Comparison of ENCODE assay signal across 8 mouse cellular contexts in the genomic region with DNA sequence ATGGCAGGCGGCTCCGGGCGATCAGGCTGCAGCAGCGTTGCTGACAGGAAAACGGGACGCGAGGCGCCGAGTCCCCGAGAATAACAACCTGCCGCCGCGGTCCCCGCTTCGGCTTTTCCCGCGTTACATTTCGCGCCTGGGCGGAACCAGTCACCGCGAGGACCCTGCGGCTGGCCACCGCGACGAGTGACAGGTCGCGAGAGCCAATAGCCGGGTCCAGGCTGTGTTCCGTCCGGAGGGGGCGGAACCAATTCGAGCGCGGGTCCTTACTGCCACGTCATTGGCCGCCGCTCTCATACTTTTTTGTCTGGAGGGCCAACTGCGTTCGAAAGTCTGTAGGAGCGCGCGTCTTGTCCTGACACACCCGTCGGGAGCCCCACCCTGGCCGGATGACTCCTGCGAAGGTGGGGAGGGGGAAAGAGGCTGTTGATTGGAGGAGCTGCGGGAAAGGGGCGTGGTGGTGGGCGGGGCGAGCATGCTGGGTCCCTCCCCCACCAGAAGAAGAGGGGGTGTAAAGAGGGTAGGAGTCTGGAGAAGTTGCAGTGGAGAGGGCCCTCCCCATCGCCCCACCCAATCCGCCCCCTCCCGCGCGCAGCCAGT. TPM values are rescaled to one million over a fixed set of nuclear protein-coding genes. Genes with fewer than 3 reads are reported as not detected.
DNase-seq lines count a peak whose midpoint lies in the region; ATAC-seq and TF ChIP-seq lines count a peak whose summit lies in the region.

A gene (minus strand): TSS at position 120 of the 600 bp plus-strand sequence.

- H3K4me2 ChIP-seq in forebrain, embryonic 16.5 days (ENCODE audit: low read length) = peak within 1 kb of the TSS; percentile 90
- peak within 1 kb of the TSS; percentile 90 for H3K4me2 ChIP-seq in lung, embryonic 14.5 days

- peak; percentile 90 for DNase-seq in G1E (ENCODE audit: low spot score)
- peak; percentile 94 to 97 for DNase-seq in cerebellum, adult 18-20 months
- peak; percentile 95 to 96 for DNase-seq in heart, postnatal 36 days
- DNase-seq in layer of hippocampus, adult 2 months (ENCODE audit: low spot score in 2 of 2) = peak; percentile 93 to 96
- peak; percentile 99 for DNase-seq in lung, embryonic 14.5 days
- DNase-seq in thymus, adult 2 months = peak; percentile 99

- ATAC-seq in G1E (ENCODE audit: extremely low read depth, insufficient number of reproducible peaks, low FRiP score, poor library complexity, severe bottlenecking) = peak; percentile 92
- ATAC-seq in forebrain, embryonic 16.5 days = peak; percentile 98
- peak; percentile 96 for ATAC-seq in lung, embryonic 14.5 days (ENCODE audit: insufficient read depth)

- no peaks in the 10 kb centered on the region for H3K9me3 ChIP-seq in G1E (replicated peaks)
- no peaks in the 10 kb centered on the region for H3K9me3 ChIP-seq in forebrain, embryonic 16.5 days (ENCODE audit: control insufficient read depth, low read length)
- H3K9me3 ChIP-seq in lung, embryonic 14.5 days (ENCODE audit: low read depth, low read length) = no peaks in the 10 kb centered on the region

- peaks cover 17% of the 10 kb centered on the region for H3K36me3 ChIP-seq in G1E (replicated peaks)
- H3K36me3 ChIP-seq in forebrain, embryonic 16.5 days (ENCODE audit: control insufficient read depth, insufficient read depth) = no peaks in the 10 kb centered on the region
- no peaks in the 10 kb centered on the region for H3K36me3 ChIP-seq in lung, embryonic 14.5 days (ENCODE audit: insufficient read depth)
- H3K36me3 ChIP-seq in thymus, adult 2 months (ENCODE audit: control insufficient read depth, insufficient read depth, low read length) = no peaks in the 10 kb centered on the region

- peak within 1 kb of the TSS; percentile 99 for H3K4me3 ChIP-seq in G1E (ENCODE audit: low read depth, low read length)
- peak within 1 kb of the TSS; percentile 78 for H3K4me3 ChIP-seq in forebrain, embryonic 16.5 days (replicated peaks; ENCODE audit: low read length)
- H3K4me3 ChIP-seq in layer of hippocampus, adult 2 months = peak within 1 kb of the TSS; percentile 84
- H3K4me3 ChIP-seq in lung, embryonic 14.5 days (ENCODE audit: low read depth, low read length) = peak within 1 kb of the TSS; percentile 88
- H3K4me3 ChIP-seq in olfactory bulb, adult 2 months (ENCODE audit: insufficient read depth, low read depth, low read length) = peak within 1 kb of the TSS; percentile 85
- H3K4me3 ChIP-seq in thymus, adult 2 months (ENCODE audit: control insufficient read depth, insufficient read depth, low read length) = peak within 1 kb of the TSS; percentile 87

- TF ChIP-seq CTCF in G1E (IDR thresholded peaks at IDR 0.05; ENCODE audit: low read depth, low read length) = no peak
- TF ChIP-seq CTCF in layer of hippocampus, adult 2 months (conservative IDR thresholded peaks at IDR 0.05) = no peak
- no peak for TF ChIP-seq CTCF in lung, embryonic 14.5 days (IDR thresholded peaks at IDR 0.05; ENCODE audit: low read depth)
- TF ChIP-seq CTCF in olfactory bulb, adult 2 months (IDR thresholded peaks at IDR 0.05; ENCODE audit: insufficient read depth, low read depth, low read length) = no peak
- no peak for TF ChIP-seq CTCF in thymus, adult 2 months (IDR thresholded peaks at IDR 0.05; ENCODE audit: borderline replicate concordance, control insufficient read depth, extremely low read depth, insufficient read depth, low read length, poor library complexity)

- peaks cover 37% of the 10 kb centered on the region for H3K4me1 ChIP-seq in G1E (ENCODE audit: insufficient read depth, low read depth, low read length)
- peaks cover 20% of the 10 kb centered on the region for H3K4me1 ChIP-seq in forebrain, embryonic 16.5 days (replicated peaks; ENCODE audit: control insufficient read depth, insufficient read depth, low read length)
- H3K4me1 ChIP-seq in lung, embryonic 14.5 days (ENCODE audit: insufficient read depth) = peaks cover 6% of the 10 kb centered on the region; the same call in 1 of the 2 replicates
- H3K4me1 ChIP-seq in olfactory bulb, adult 2 months (ENCODE audit: control insufficient read depth, insufficient read depth, low read length) = peaks cover 5% of the 10 kb centered on the region
- peaks cover 4% of the 10 kb centered on the region for H3K4me1 ChIP-seq in thymus, adult 2 months (replicated peaks; ENCODE audit: control insufficient read depth, insufficient read depth, low read length)

- TF ChIP-seq POLR2A in olfactory bulb, adult 2 months (IDR thresholded peaks at IDR 0.05; ENCODE audit: insufficient read depth, low read depth, low read length) = no peak
- 0 out of 2 replicates have a peak, but pooled peaks have one; percentile 40 for TF ChIP-seq POLR2A in thymus, adult 2 months (IDR thresholded peaks at IDR 0.05; ENCODE audit: control insufficient read depth, extremely low read depth, insufficient read depth, low read length, poor library complexity)

- under 1% methylated on average over 56 of the region's 56 CpGs for WGBS in forebrain, embryonic 16.5 days
- under 1% methylated on average over 56 of the region's 56 CpGs for WGBS in lung, embryonic 14.5 days
- WGBS in olfactory bulb, adult 2 months = under 1% methylated on average over 55 of the region's 56 CpGs
- under 1% methylated on average over 56 of the region's 56 CpGs for WGBS in thymus, adult 2 months

- H3K9ac ChIP-seq in forebrain, embryonic 16.5 days (replicated peaks; ENCODE audit: low read depth, low read length) = peak within 1 kb of the TSS; percentile 58
- peak within 1 kb of the TSS; percentile 87 for H3K9ac ChIP-seq in lung, embryonic 14.5 days

- no peaks in the 10 kb centered on the region for H3K27me3 ChIP-seq in G1E (ENCODE audit: insufficient read depth, low read length)
- H3K27me3 ChIP-seq in forebrain, embryonic 16.5 days (replicated peaks; ENCODE audit: control insufficient read depth, insufficient read depth, low read length) = peaks cover 2% of the 10 kb centered on the region; the same call in 1 of the 2 replicates
- H3K27me3 ChIP-seq in lung, embryonic 14.5 days (ENCODE audit: insufficient read depth, low read length) = no peaks in the 10 kb centered on the region
- no peaks in the 10 kb centered on the region for H3K27me3 ChIP-seq in thymus, adult 2 months (ENCODE audit: control insufficient read depth, insufficient read depth, low read length)

- H3K27ac ChIP-seq in forebrain, embryonic 16.5 days (ENCODE audit: low read length) = peak within 1 kb of the TSS; percentile 81
- peak within 1 kb of the TSS; percentile 61 for H3K27ac ChIP-seq in layer of hippocampus, adult 2 months
- peak within 1 kb of the TSS; percentile 94 for H3K27ac ChIP-seq in lung, embryonic 14.5 days (ENCODE audit: low read depth)
- H3K27ac ChIP-seq in olfactory bulb, adult 2 months (ENCODE audit: insufficient read depth, low read depth, low read length) = no peak within 1 kb of the TSS
- peak within 1 kb of the TSS; percentile 4; the same call in 1 of the 2 replicates for H3K27ac ChIP-seq in thymus, adult 2 months (ENCODE audit: control insufficient read depth, insufficient read depth, low read length)

- intact Hi-C loops in heart, postnatal 36 days (cut with DNase I) = loop anchor here (10.0 kb wide), 1 partner anchor 588 kb away; no protein-coding TSS in a partner anchor

RNA-seq across cellular contexts. Expression of the gene that starts here (rescaled TPM):
- 37.2 and 38.6 TPM in 2 replicates for total RNA-seq in G1E (2014; fragmentation: Nextera tagmentation)
- 47.2 and 51.7 TPM in 2 replicates for total RNA-seq in G1E (2017)
- 6.6 and 7.0 TPM in 2 replicates for polyA plus RNA-seq in G1E (2012)
- 10.8 and 13.1 TPM in 2 replicates for polyA plus RNA-seq in forebrain, embryonic 16.5 days (2015; fragmentation: Nextera tagmentation; extraction: Ambion mirVana)
- total RNA-seq in heart, postnatal 36 days (2021) = 10 to 100 TPM; 20.9 to 22.8 TPM
- 10 to 100 TPM; 15.9 to 18.7 TPM for total RNA-seq in layer of hippocampus, adult 2 months (2021)
- polyA plus RNA-seq in lung, embryonic 14.5 days (2014; fragmentation: Nextera tagmentation; extraction: Ambion mirVana) = 29.5 and 33.6 TPM in 2 replicates
- polyA plus RNA-seq in olfactory bulb, adult 2 months (2012; ENCODE audit: insufficient read depth, insufficient read length, low replicate concordance, missing spikeins) = not detected in 2 replicates
- 13.3 and 16.2 TPM in 2 replicates for polyA plus RNA-seq in thymus, adult 2 months (2012; rRNA removed)
